Mouse (Mus musculus) CH12.LX (cell line): ENCODE results near the gene Gstk1. TPM values are rescaled to one million over a fixed set of nuclear protein-coding genes. Genes with fewer than 3 reads are reported as not detected.

Experiments used
- DNase-seq: peaks from one replicate; pipeline ENCODE4 v3.0.0-alpha.2; 2013; ENCODE audit errors: extremely low read depth
- H3K27ac ChIP-seq: 2 replicates; pipeline ENCODE4 v1.5.1; 2012; ENCODE audit warnings: low read depth, mild to moderate bottlenecking, control low read depth, moderate library complexity; ENCODE audit not compliant: insufficient read depth
- H3K27me3 ChIP-seq: replicated peaks from 2 replicates; pipeline ENCODE3; 2012; ENCODE audit warnings: inconsistent platforms
- H3K36me3 ChIP-seq, 2 experiments: replicated peaks in 1 of 2; 2 replicates each; pipeline versions ENCODE3 to v1.6.1; 2012; ENCODE audit warnings: inconsistent platforms in 1 of 2, low read length in 1 of 2, mild to moderate bottlenecking in 1 of 2, mixed read lengths in 1 of 2, moderate library complexity in 1 of 2; ENCODE audit not compliant: control insufficient read depth in 1 of 2, insufficient read depth in 1 of 2
- H3K4me1 ChIP-seq, 2 experiments: 2 replicates each; pipeline ENCODE4 v1.6.1; 2012; ENCODE audit warnings: inconsistent platforms in 1 of 2, moderate library complexity in 1 of 2; ENCODE audit not compliant: insufficient read depth in 2 of 2, control insufficient read depth in 1 of 2
- H3K4me2 ChIP-seq: 2 replicates; pipeline ENCODE4 v1.6.1; 2012; ENCODE audit warnings: low read depth, mild to moderate bottlenecking, control low read depth; ENCODE audit not compliant: poor library complexity, insufficient read depth, severe bottlenecking
- H3K4me3 ChIP-seq, 3 experiments: fragments of 150-350 bp in 1 of 3; sonication (generic) in 1 of 3; replicated peaks in 1 of 3; 2 replicates each; pipeline versions ENCODE3 to v1.5.1; 2011 to 2012; ENCODE audit warnings: low read depth in 2 of 3, low read length in 2 of 3, mild to moderate bottlenecking in 2 of 3, moderate library complexity in 2 of 3, control low read depth in 1 of 3, improper control_type of control experiment in 1 of 3, inconsistent platforms in 1 of 3, mixed read lengths in 1 of 3; ENCODE audit not compliant: poor library complexity in 1 of 3
- H3K79me2 ChIP-seq: replicated peaks from 2 replicates; pipeline ENCODE4 v1.6.1; 2012; ENCODE audit warnings: mild to moderate bottlenecking, moderate library complexity; ENCODE audit not compliant: control insufficient read depth, poor library complexity, insufficient read depth, severe bottlenecking; ENCODE audit errors: extremely low read depth
- H3K9ac ChIP-seq: 2 replicates; pipeline ENCODE4 v1.6.1; 2012; ENCODE audit warnings: low read depth, mild to moderate bottlenecking, control low read depth, moderate library complexity; ENCODE audit not compliant: insufficient read depth
- H3K9me3 ChIP-seq: replicated peaks from 2 replicates; pipeline ENCODE3; 2012; ENCODE audit warnings: low read length, inconsistent platforms, mixed read lengths
- BHLHE40 ChIP-seq: IDR thresholded peaks from 2 replicates; pipeline ENCODE4 v1.6.1; 2011; ENCODE audit warnings: mild to moderate bottlenecking, low read depth, low read length, improper control_type of control experiment
- CTCF ChIP-seq, 2 experiments: IDR thresholded peaks in 1 of 2; conservative IDR thresholded peaks in 1 of 2; 2 replicates each; pipeline ENCODE4 v1.5.1; 2011 to 2012; ENCODE audit warnings: low read depth in 2 of 2, low read length in 2 of 2, improper control_type of control experiment in 1 of 2, inconsistent platforms in 1 of 2, mild to moderate bottlenecking in 1 of 2, moderate library complexity in 1 of 2
- ELF1 ChIP-seq: IDR thresholded peaks from 2 replicates; pipeline ENCODE4 v1.6.1; 2014; ENCODE audit warnings: low read depth, mild to moderate bottlenecking, inconsistent platforms, low read length, improper control_type of control experiment
- EP300 ChIP-seq: IDR thresholded peaks from 2 replicates; pipeline ENCODE4 v1.6.1; 2011; ENCODE audit warnings: low read length, improper control_type of control experiment
- ETS1 ChIP-seq: conservative IDR thresholded peaks from 2 replicates; pipeline ENCODE4 v1.6.1; 2012; ENCODE audit warnings: low read depth, mild to moderate bottlenecking, inconsistent platforms, low read length, improper control_type of control experiment, moderate library complexity
- HCFC1 ChIP-seq: IDR thresholded peaks from 2 replicates; pipeline ENCODE4 v1.6.1; 2012; ENCODE audit warnings: low read depth, mild to moderate bottlenecking, inconsistent platforms, low read length, improper control_type of control experiment
- IRF4 ChIP-seq: IDR thresholded peaks from 2 replicates; pipeline ENCODE4 v1.6.1; 2014; ENCODE audit warnings: low read depth, mild to moderate bottlenecking, inconsistent platforms, low read length, improper control_type of control experiment
- JUN ChIP-seq: IDR thresholded peaks from 2 replicates; pipeline ENCODE4 v1.6.1; 2011; ENCODE audit warnings: low read depth, mild to moderate bottlenecking, low read length, improper control_type of control experiment, moderate library complexity; ENCODE audit not compliant: insufficient read depth
- JUND ChIP-seq: conservative IDR thresholded peaks from 2 replicates; pipeline ENCODE4 v1.6.1; 2011; ENCODE audit warnings: low read depth, low read length, improper control_type of control experiment
- MAX ChIP-seq: IDR thresholded peaks from 2 replicates; pipeline ENCODE4 v1.6.1; 2011; ENCODE audit warnings: low read length, improper control_type of control experiment
- PAX5 ChIP-seq: IDR thresholded peaks from 2 replicates; pipeline ENCODE4 v1.6.1; 2012; ENCODE audit warnings: low read length, inconsistent platforms, mixed read lengths
- POLR2AphosphoS2 ChIP-seq: IDR thresholded peaks from 2 replicates; pipeline ENCODE4 v1.6.1; 2011; ENCODE audit warnings: low read depth, low read length, improper control_type of control experiment
- SIN3A ChIP-seq: IDR thresholded peaks from 2 replicates; pipeline ENCODE4 v1.6.1; 2012; ENCODE audit warnings: low read length, improper control_type of control experiment, inconsistent platforms
- USF2 ChIP-seq: conservative IDR thresholded peaks from 2 replicates; pipeline ENCODE4 v1.6.1; 2011; ENCODE audit warnings: low read depth, low read length, improper control_type of control experiment
- ZMIZ1 ChIP-seq: IDR thresholded peaks from 2 replicates; pipeline ENCODE4 v1.6.1; 2012; ENCODE audit warnings: low read depth, mild to moderate bottlenecking, inconsistent platforms, low read length, improper control_type of control experiment
- ZNF384 ChIP-seq: IDR thresholded peaks from 2 replicates; pipeline ENCODE4 v1.6.1; 2012; ENCODE audit warnings: low read depth, low read length, improper control_type of control experiment, inconsistent platforms
- dilution Hi-C: fragments of 300-500 bp; cut with MboI; formaldehyde crosslinking; loops from 2 replicates; pipeline ENCODE4 v1.14.3; 2020; ENCODE audit warnings: low sequenced_read_pairs; ENCODE audit not compliant: extremely low pct_unique_long_range_greater_than_20kb, extremely low pct_ligation_motif_present
- in situ Hi-C: fragments of 300-500 bp; cut with MboI; formaldehyde crosslinking; loops from 3 replicates; pipeline ENCODE4 v1.14.3; 2019; ENCODE audit warnings: low sequenced_read_pairs, low pct_ligation_motif_present, low pct_unique_long_range_greater_than_20kb, mixed read lengths
- polyA plus RNA-seq: library from polyadenylated mRNA; unstranded; fragments of >175 nt; gene quantifications from 2 replicates; pipeline ENCODE4 v1.2.1, GENCODE M21; 2012; ENCODE audit warnings: low read depth; ENCODE audit not compliant: insufficient read length
- total RNA-seq, 2 experiments: library from RNA; depleted of rRNA; stranded (reverse); fragments of 300-350 nt in 1 of 2; fragments of >200 nt in 1 of 2; gene quantifications; 2 replicates each; pipeline ENCODE4 v1.2.3; 2012 to 2014

Gstk1 gene
- total and polyA plus RNA-seq, 3 experiments, result 0.59 to 1.0 (median 0.85) TPM

GRCm38 (mm10) chr6:42265391-42266330 lies 19.9 kb downstream of the Gstk1 start:
- peaks cover 19% of the 10 kb centered on the region for H3K79me2 ChIP-seq
- peak overlapping the region; percentile 98 for H3K9ac ChIP-seq
- peak; percentile 36 for DNase-seq
- in situ Hi-C loops, result no loop called here
- peak overlapping the region; percentile 32 for H3K27ac ChIP-seq
- no peaks in the 10 kb centered on the region for H3K27me3 ChIP-seq
- dilution Hi-C loops, result no loop called here
- peaks cover 0 to 25% of the 10 kb centered on the region in 2 experiments; a peak in 2 of 4 replicates for H3K4me1 ChIP-seq
- peak overlapping the region; percentile 91 for H3K4me2 ChIP-seq
- TF ChIP-seq CTCF (conservative IDR thresholded peaks at IDR 0.05 in 1 of 2, IDR thresholded peaks at IDR 0.05 in 1 of 2; ENCODE audit: low read depth in 2 of 2, low read length in 2 of 2) (0 out of 4 replicates have a peak, but pooled peaks of 1 of the 2 experiments have one; percentile 26), IRF4 (no peak), SIN3A (peak; percentile 35)
- peak overlapping the region; percentile 75 to 99 (median 91) for H3K4me3 ChIP-seq
- H3K9me3 ChIP-seq, result no peaks in the 10 kb centered on the region
- H3K36me3 ChIP-seq, result peaks cover 30 to 35% of the 10 kb centered on the region in 2 experiments

GRCm38 (mm10) chr6:42270817-42271216 lies 25.1 kb downstream of the Gstk1 start:
- dilution Hi-C loops, result no loop called here

DNA sequence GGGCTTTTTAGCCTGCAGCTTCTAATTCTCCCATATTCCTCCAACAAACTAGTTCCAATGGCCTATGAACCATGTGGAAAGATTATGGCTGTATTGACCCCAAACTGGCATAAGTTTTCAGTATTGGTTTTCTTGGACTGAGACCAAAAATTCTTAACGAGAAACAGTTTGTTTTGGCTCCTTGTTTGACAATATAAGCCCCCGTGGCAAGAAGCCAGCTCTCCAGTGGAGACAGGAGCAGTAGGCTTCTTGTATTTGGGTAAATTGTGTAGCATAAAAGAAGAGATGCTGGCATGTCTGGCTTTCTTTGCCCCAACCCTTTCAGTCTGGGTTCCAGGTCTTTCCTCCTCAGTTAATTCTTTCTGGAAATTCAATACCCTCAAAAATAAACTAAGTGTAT lies 30.4 kb downstream of the Gstk1 start:
- in situ Hi-C loops (no loop called here), dilution Hi-C loops (no loop called here)
- H3K4me1 ChIP-seq, result peaks cover 0 to 5% of the 10 kb centered on the region in 2 experiments; a peak in 2 of 4 replicates
- no peaks in the 10 kb centered on the region for H3K27me3 ChIP-seq
- no peak overlapping the region for H3K9ac ChIP-seq
- no peak for DNase-seq
- H3K36me3 ChIP-seq, result peaks cover 63 to 93% of the 10 kb centered on the region in 2 experiments
- no peak overlapping the region for H3K27ac ChIP-seq
- no peak overlapping the region for H3K4me2 ChIP-seq
- H3K9me3 ChIP-seq, result no peaks in the 10 kb centered on the region
- 0 out of 2 replicates have a peak, but pooled peaks cover 2% of the 10 kb centered on the region for H3K79me2 ChIP-seq
- no peak for TF ChIP-seq POLR2AphosphoS2
- no peak for TF ChIP-seq JUN
- TF ChIP-seq BHLHE40, result no peak
- no peak for TF ChIP-seq ZNF384
- TF ChIP-seq USF2, result no peak
- no peak for TF ChIP-seq MAX
- TF ChIP-seq HCFC1, result no peak
- no peak for TF ChIP-seq ELF1
- TF ChIP-seq EP300, result no peak
- H3K4me3 ChIP-seq, result no peak overlapping the region

More at GRCm38 (mm10) chr6:42270817-42271216, 25.1 kb downstream of the Gstk1 start:
- Histone ChIP-seq H3K9me3 (no peaks in the 10 kb centered on the region), H3K4me1 (peaks cover 0 to 19% of the 10 kb centered on the region in 2 experiments; a peak in 2 of 4 replicates), H3K4me3 (no peak overlapping the region), H3K4me2 (no peak overlapping the region), H3K27me3 (no peaks in the 10 kb centered on the region)
- in situ Hi-C loops, result no loop called here
- DNase-seq, result no peak
- TF ChIP-seq USF2 (no peak), ZMIZ1 (no peak), JUND (no peak), PAX5 (no peak), ETS1 (no peak)
- TF ChIP-seq, all 38 proteins: peak for 0
- H3K27ac ChIP-seq, result no peak overlapping the region
- peaks cover 12% of the 10 kb centered on the region for H3K79me2 ChIP-seq
- H3K36me3 ChIP-seq, result peaks cover 57 to 82% of the 10 kb centered on the region in 2 experiments
- H3K9ac ChIP-seq, result no peak overlapping the region
